Mouse (Mus musculus): Measurements from ENCODE around the gene Rraga. TPM values are rescaled to one million over a fixed set of nuclear protein-coding genes. Genes with fewer than 3 reads are reported as not detected.

The Rraga gene
- polyA plus RNA-seq, 1 experiment from 2014 or later = 160 TPM

- no peak for ATAC-seq
- Histone ChIP-seq H3K27me3 (replicated peaks; ENCODE audit: control insufficient read depth, insufficient read depth, low read length) (no peaks in the 10 kb centered on the region), H3K4me2 (ENCODE audit: low read length) (peak overlapping the region; percentile 93), H3K4me1 (ENCODE audit: control insufficient read depth, insufficient read depth, low read depth, low read length) (peaks cover 18% of the 10 kb centered on the region), H3K4me3 (ENCODE audit: low read length) (peak overlapping the region; percentile 72), H3K9me3 (ENCODE audit: control insufficient read depth, low read length) (no peaks in the 10 kb centered on the region), H3K9ac (ENCODE audit: low read depth, low read length) (peak overlapping the region; percentile 92), H3K36me3 (ENCODE audit: control insufficient read depth, insufficient read depth, low read length) (no peaks in the 10 kb centered on the region), H3K27ac (ENCODE audit: low read depth, low read length) (peak overlapping the region; percentile 94)
- 8% methylated on average over 11 of the region's 11 CpGs for WGBS
These were observed 1.3 kb downstream of the Rraga start for GRCm38 (mm10) chr4:86576630-86577225.

GRCm38 (mm10) chr4:86580056-86580455 lies 4.6 kb downstream of the Rraga start:
- WGBS = 53% methylated on average over 4 of the region's 4 CpGs
- Histone ChIP-seq H3K9ac (ENCODE audit: low read depth, low read length) (no peak overlapping the region), H3K9me3 (ENCODE audit: control insufficient read depth, low read length) (no peaks in the 10 kb centered on the region), H3K27me3 (replicated peaks; ENCODE audit: control insufficient read depth, insufficient read depth, low read length) (no peaks in the 10 kb centered on the region), H3K27ac (ENCODE audit: low read depth, low read length) (no peak overlapping the region), H3K4me3 (ENCODE audit: low read length) (no peak overlapping the region), H3K36me3 (ENCODE audit: control insufficient read depth, insufficient read depth, low read length) (peaks cover 3% of the 10 kb centered on the region; the same call in 1 of the 2 replicates), H3K4me2 (ENCODE audit: low read length) (no peak overlapping the region), H3K4me1 (ENCODE audit: control insufficient read depth, insufficient read depth, low read depth, low read length) (peaks cover 18% of the 10 kb centered on the region)
- ATAC-seq = no peak

GRCm38 (mm10) chr4:86580591-86580990 lies 5.1 kb downstream of the Rraga start:
- no peak overlapping the region for H3K4me2 ChIP-seq (ENCODE audit: low read length)
- no peak for ATAC-seq
- H3K27ac ChIP-seq (ENCODE audit: low read depth, low read length) = no peak overlapping the region
- H3K4me1 ChIP-seq (ENCODE audit: control insufficient read depth, insufficient read depth, low read depth, low read length) = peaks cover 18% of the 10 kb centered on the region
- H3K9ac ChIP-seq (ENCODE audit: low read depth, low read length) = no peak overlapping the region
- H3K4me3 ChIP-seq (ENCODE audit: low read length) = no peak overlapping the region
- H3K9me3 ChIP-seq (ENCODE audit: control insufficient read depth, low read length) = no peaks in the 10 kb centered on the region
- peaks cover 3% of the 10 kb centered on the region; the same call in 1 of the 2 replicates for H3K36me3 ChIP-seq (ENCODE audit: control insufficient read depth, insufficient read depth, low read length)
- WGBS = 83% methylated on average over 3 of the region's 3 CpGs
- H3K27me3 ChIP-seq (replicated peaks; ENCODE audit: control insufficient read depth, insufficient read depth, low read length) = no peaks in the 10 kb centered on the region

GRCm38 (mm10) chr4:86588236-86588635 lies 12.8 kb downstream of the Rraga start:
- no peak overlapping the region for H3K4me3 ChIP-seq (ENCODE audit: low read length)
- 87% methylated on average over 3 of the region's 3 CpGs for WGBS
- ATAC-seq = no peak

DNA sequence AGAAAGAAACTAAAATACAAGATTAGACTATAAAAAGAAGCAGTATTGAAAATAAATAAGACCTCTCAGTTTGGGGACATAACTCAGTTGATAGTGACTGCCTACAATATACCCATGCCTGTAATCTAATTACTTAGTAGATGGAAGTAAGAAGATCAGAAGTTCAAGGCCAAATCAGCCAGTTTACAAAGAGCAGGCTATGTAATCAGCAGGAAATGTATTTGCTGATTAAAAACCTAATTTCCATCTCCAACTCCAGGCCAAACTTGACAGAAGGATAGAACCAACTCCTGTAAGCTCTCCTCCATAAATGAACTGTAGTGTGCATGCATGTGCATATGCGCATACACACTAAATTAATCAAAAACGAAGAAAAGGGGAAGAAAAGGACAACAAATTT lies 15.8 kb downstream of the Rraga start:
- ATAC-seq = no peak
- WGBS = 92% methylated on average over 2 of the region's 2 CpGs
- Histone ChIP-seq H3K4me3 (ENCODE audit: low read length) (no peak overlapping the region), H3K27ac (ENCODE audit: low read depth, low read length) (no peak overlapping the region), H3K4me1 (ENCODE audit: control insufficient read depth, insufficient read depth, low read depth, low read length) (no peaks in the 10 kb centered on the region), H3K4me2 (ENCODE audit: low read length) (no peak overlapping the region), H3K36me3 (ENCODE audit: control insufficient read depth, insufficient read depth, low read length) (no peaks in the 10 kb centered on the region), H3K9me3 (ENCODE audit: control insufficient read depth, low read length) (no peaks in the 10 kb centered on the region), H3K9ac (ENCODE audit: low read depth, low read length) (no peak overlapping the region), H3K27me3 (replicated peaks; ENCODE audit: control insufficient read depth, insufficient read depth, low read length) (no peaks in the 10 kb centered on the region)

More at GRCm38 (mm10) chr4:86588236-86588635, 12.8 kb downstream of the Rraga start:
- Histone ChIP-seq H3K27ac (ENCODE audit: low read depth, low read length) (no peak overlapping the region), H3K9ac (ENCODE audit: low read depth, low read length) (no peak overlapping the region), H3K4me1 (ENCODE audit: control insufficient read depth, insufficient read depth, low read depth, low read length) (no peaks in the 10 kb centered on the region), H3K9me3 (ENCODE audit: control insufficient read depth, low read length) (no peaks in the 10 kb centered on the region), H3K4me2 (ENCODE audit: low read length) (no peak overlapping the region), H3K27me3 (replicated peaks; ENCODE audit: control insufficient read depth, insufficient read depth, low read length) (no peaks in the 10 kb centered on the region), H3K36me3 (ENCODE audit: control insufficient read depth, insufficient read depth, low read length) (0 out of 2 replicates have a peak, but pooled peaks cover 3% of the 10 kb centered on the region)

- Histone ChIP-seq H3K4me3 (ENCODE audit: low read length) (peak within 1 kb of the TSS; percentile 91), H3K4me2 (ENCODE audit: low read length) (peak within 1 kb of the TSS; percentile 91), H3K27me3 (replicated peaks; ENCODE audit: control insufficient read depth, insufficient read depth, low read length) (no peaks in the 10 kb centered on the region), H3K4me1 (ENCODE audit: control insufficient read depth, insufficient read depth, low read depth, low read length) (peaks cover 8% of the 10 kb centered on the region), H3K36me3 (ENCODE audit: control insufficient read depth, insufficient read depth, low read length) (no peaks in the 10 kb centered on the region), H3K9ac (ENCODE audit: low read depth, low read length) (peak within 1 kb of the TSS; percentile 77), H3K27ac (ENCODE audit: low read depth, low read length) (peak within 1 kb of the TSS; percentile 56; the same call in 1 of the 2 replicates), H3K9me3 (ENCODE audit: control insufficient read depth, low read length) (no peaks in the 10 kb centered on the region)
- WGBS = under 1% methylated on average over 56 of the region's 59 CpGs
- peak; percentile 100 for ATAC-seq
These were observed 36.2 kb downstream of the Rraga start, which contains the start of gene Haus6 for GRCm38 (mm10) chr4:86611524-86612288. Gene Haus6 (minus strand): TSS chr4:86612055.

DNA sequence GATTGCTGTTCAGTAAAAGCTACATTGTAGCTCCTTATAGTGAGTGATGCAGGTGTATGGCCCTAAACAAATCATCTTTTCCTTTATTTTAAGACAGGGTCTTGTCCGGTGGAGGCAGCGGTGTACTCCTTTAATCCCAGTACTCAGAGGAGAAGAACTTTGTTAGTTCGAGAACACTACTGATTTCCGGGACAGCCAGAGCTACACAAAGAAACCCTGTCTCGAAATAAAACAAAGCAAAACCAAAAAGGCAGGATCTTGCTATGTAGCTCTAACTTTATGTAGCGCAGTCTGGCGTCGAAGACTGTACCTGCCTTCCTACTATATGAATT lies 36.8 kb downstream of the Rraga start:
- no peaks in the 10 kb centered on the region for H3K27me3 ChIP-seq (replicated peaks; ENCODE audit: control insufficient read depth, insufficient read depth, low read length)
- H3K27ac ChIP-seq (ENCODE audit: low read depth, low read length) = peak overlapping the region; percentile 56; the same call in 1 of the 2 replicates
- peak overlapping the region; percentile 59 for H3K4me2 ChIP-seq (ENCODE audit: low read length)
- H3K4me1 ChIP-seq (ENCODE audit: control insufficient read depth, insufficient read depth, low read depth, low read length) = peaks cover 8% of the 10 kb centered on the region
- peak overlapping the region; percentile 91 for H3K4me3 ChIP-seq (ENCODE audit: low read length)
- H3K9me3 ChIP-seq (ENCODE audit: control insufficient read depth, low read length) = no peaks in the 10 kb centered on the region
- 34% methylated on average over 8 of the region's 8 CpGs for WGBS
- H3K9ac ChIP-seq (ENCODE audit: low read depth, low read length) = peak overlapping the region; percentile 55
- no peak for ATAC-seq
- no peaks in the 10 kb centered on the region for H3K36me3 ChIP-seq (ENCODE audit: control insufficient read depth, insufficient read depth, low read length)

- H3K4me1 ChIP-seq (ENCODE audit: control insufficient read depth, insufficient read depth, low read depth, low read length) = no peaks in the 10 kb centered on the region
- WGBS = 86% methylated on average over 2 of the region's 2 CpGs
- H3K27ac ChIP-seq (ENCODE audit: low read depth, low read length) = no peak overlapping the region
- no peak overlapping the region for H3K4me3 ChIP-seq (ENCODE audit: low read length)
- no peaks in the 10 kb centered on the region for H3K27me3 ChIP-seq (replicated peaks; ENCODE audit: control insufficient read depth, insufficient read depth, low read length)
- no peaks in the 10 kb centered on the region for H3K36me3 ChIP-seq (ENCODE audit: control insufficient read depth, insufficient read depth, low read length)
- no peak overlapping the region for H3K4me2 ChIP-seq (ENCODE audit: low read length)
- no peak for ATAC-seq
- no peak overlapping the region for H3K9ac ChIP-seq (ENCODE audit: low read depth, low read length)
- H3K9me3 ChIP-seq (ENCODE audit: control insufficient read depth, low read length) = no peaks in the 10 kb centered on the region
These were observed 45.0 kb downstream of the Rraga start for GRCm38 (mm10) chr4:86620506-86620905.

DNA sequence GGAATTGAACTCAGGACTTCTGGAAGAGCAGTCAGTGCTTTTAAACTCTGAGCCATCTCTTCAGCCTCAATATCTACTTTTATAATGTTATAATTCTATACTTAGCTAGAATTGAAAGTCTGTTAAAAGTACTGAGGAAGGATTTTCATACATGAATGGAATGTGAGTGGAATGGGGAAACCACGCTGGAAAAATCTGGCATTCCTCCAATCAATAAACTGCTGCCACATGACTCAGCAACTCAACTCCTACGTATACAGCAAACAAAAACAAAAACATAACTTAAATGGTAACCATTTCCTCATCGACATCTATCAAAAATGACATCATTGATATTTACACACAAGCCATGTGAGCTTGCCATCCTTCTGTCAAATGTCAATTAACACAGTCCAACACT lies 46.6 kb downstream of the Rraga start:
- 70% methylated on average over 3 of the region's 3 CpGs for WGBS

More for the DNA sequence above, 46.6 kb downstream of the Rraga start:
- H3K4me2 ChIP-seq (ENCODE audit: low read length) = no peak overlapping the region
- no peaks in the 10 kb centered on the region for H3K36me3 ChIP-seq (ENCODE audit: control insufficient read depth, insufficient read depth, low read length)
- no peak overlapping the region for H3K27ac ChIP-seq (ENCODE audit: low read depth, low read length)
- H3K4me3 ChIP-seq (ENCODE audit: low read length) = no peak overlapping the region
- no peaks in the 10 kb centered on the region for H3K4me1 ChIP-seq (ENCODE audit: control insufficient read depth, insufficient read depth, low read depth, low read length)
- no peak for ATAC-seq
- H3K9me3 ChIP-seq (ENCODE audit: control insufficient read depth, low read length) = no peaks in the 10 kb centered on the region
- no peak overlapping the region for H3K9ac ChIP-seq (ENCODE audit: low read depth, low read length)
- no peaks in the 10 kb centered on the region for H3K27me3 ChIP-seq (replicated peaks; ENCODE audit: control insufficient read depth, insufficient read depth, low read length)

All from hindbrain, embryonic 16.5 days (tissue).